Mouse (Mus musculus): ENCODE data around the gene 1700012B09Rik. TPM values are rescaled to one million over a fixed set of nuclear protein-coding genes. Genes with fewer than 3 reads are reported as not detected.
A peak's percentile ranks its signal among the peaks of the same experiment; 100 is the strongest.

1700012B09Rik gene
- polyA plus RNA-seq, 1 experiment from 2014 or later: 3.2 TPM

DNA sequence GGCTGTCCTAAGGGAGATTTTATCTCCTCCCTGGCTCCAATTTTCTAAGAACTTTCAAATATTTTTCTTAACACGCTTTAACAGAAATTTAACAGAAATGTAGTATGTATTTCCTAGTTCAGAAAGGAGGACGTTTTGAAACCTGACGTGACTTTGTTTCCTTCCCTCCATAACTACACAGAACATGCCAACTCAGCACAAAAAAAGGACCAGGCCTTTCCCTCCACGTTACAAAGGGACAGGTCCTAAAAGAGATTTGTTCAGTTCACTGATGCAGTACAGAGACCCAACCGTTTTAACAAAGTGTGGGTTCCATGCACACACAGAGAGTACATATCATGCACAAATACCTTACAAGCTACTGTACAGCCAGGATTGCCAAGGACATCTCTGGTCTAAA, 49.2 kb downstream of the 1700012B09Rik start:
- Histone ChIP-seq H3K27me3 (replicated peaks; ENCODE audit: control insufficient read depth, insufficient read depth, low read length) (no peaks in the 10 kb centered on the region), H3K27ac (ENCODE audit: low read depth, low read length) (no peak overlapping the region), H3K4me3 (ENCODE audit: low read depth, low read length) (no peak overlapping the region), H3K4me1 (ENCODE audit: control insufficient read depth, insufficient read depth, low read length) (no peaks in the 10 kb centered on the region), H3K4me2 (ENCODE audit: low read length) (no peak overlapping the region), H3K36me3 (ENCODE audit: control insufficient read depth, insufficient read depth, low read length) (no peaks in the 10 kb centered on the region), H3K9me3 (replicated peaks; ENCODE audit: control insufficient read depth, low read length) (no peaks in the 10 kb centered on the region), H3K9ac (ENCODE audit: low read length) (no peak overlapping the region)
- ATAC-seq: no peak
- WGBS: 81% methylated on average over 5 of the region's 5 CpGs
- no peak for DNase-seq (ENCODE audit: low spot score)

- Histone ChIP-seq H3K27me3 (replicated peaks; ENCODE audit: control insufficient read depth, insufficient read depth, low read length) (no peaks in the 10 kb centered on the region), H3K4me1 (ENCODE audit: control insufficient read depth, insufficient read depth, low read length) (no peaks in the 10 kb centered on the region), H3K27ac (ENCODE audit: low read depth, low read length) (no peak overlapping the region), H3K9ac (ENCODE audit: low read length) (no peak overlapping the region), H3K4me3 (ENCODE audit: low read depth, low read length) (no peak overlapping the region), H3K4me2 (ENCODE audit: low read length) (no peak overlapping the region), H3K36me3 (ENCODE audit: control insufficient read depth, insufficient read depth, low read length) (no peaks in the 10 kb centered on the region), H3K9me3 (replicated peaks; ENCODE audit: control insufficient read depth, low read length) (no peaks in the 10 kb centered on the region)
- WGBS: 11% methylated on average over 2 of the region's 2 CpGs
- no peak for DNase-seq (ENCODE audit: low spot score)
- ATAC-seq: no peak
Observed at GRCm38 (mm10) chr9:14720384-14720783, 50.4 kb downstream of the 1700012B09Rik start.

- H3K36me3 ChIP-seq (ENCODE audit: control insufficient read depth, insufficient read depth, low read length): no peaks in the 10 kb centered on the region
- no peak overlapping the region for H3K27ac ChIP-seq (ENCODE audit: low read depth, low read length)
- H3K4me1 ChIP-seq (ENCODE audit: control insufficient read depth, insufficient read depth, low read length): no peaks in the 10 kb centered on the region
- no peak overlapping the region for H3K4me3 ChIP-seq (ENCODE audit: low read depth, low read length)
- no peak for DNase-seq (ENCODE audit: low spot score)
- H3K9me3 ChIP-seq (replicated peaks; ENCODE audit: control insufficient read depth, low read length): no peaks in the 10 kb centered on the region
- H3K9ac ChIP-seq (ENCODE audit: low read length): no peak overlapping the region
- no peaks in the 10 kb centered on the region for H3K27me3 ChIP-seq (replicated peaks; ENCODE audit: control insufficient read depth, insufficient read depth, low read length)
- no peak for ATAC-seq
- no peak overlapping the region for H3K4me2 ChIP-seq (ENCODE audit: low read length)
Observed at GRCm38 (mm10) chr9:14718332-14718691, 52.5 kb downstream of the 1700012B09Rik start.

- H3K4me2 ChIP-seq (ENCODE audit: low read length): no peak overlapping the region
- ATAC-seq: no peak; the same call in 1 of the 2 replicates
- 61% methylated on average over 14 of the region's 14 CpGs for WGBS
Observed at GRCm38 (mm10) chr9:14717689-14718331, 53.0 kb downstream of the 1700012B09Rik start.

DNA sequence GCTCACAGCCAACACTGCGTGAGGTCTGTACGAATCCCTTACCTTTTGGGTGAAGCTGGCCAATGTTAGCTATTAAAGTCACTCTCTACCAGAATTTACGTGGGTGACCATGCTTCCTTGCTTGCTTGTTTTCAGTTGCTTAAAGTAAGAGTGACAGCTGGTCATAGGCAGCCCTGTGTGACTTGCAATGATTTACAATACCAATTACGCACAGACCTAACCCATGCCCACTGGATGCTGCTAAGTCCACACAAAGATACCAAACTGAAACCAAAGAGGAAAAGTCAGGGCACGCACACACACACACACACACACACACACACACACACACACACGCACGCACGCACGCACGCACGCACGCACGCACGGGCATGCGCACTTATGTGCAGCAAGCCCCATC, 55.6 kb downstream of the 1700012B09Rik start:
- 91% methylated on average over 15 of the region's 15 CpGs for WGBS
- no peak overlapping the region for H3K4me3 ChIP-seq (ENCODE audit: low read depth, low read length)

More at GRCm38 (mm10) chr9:14717689-14718331, 53.0 kb downstream of the 1700012B09Rik start:
- H3K9me3 ChIP-seq (replicated peaks; ENCODE audit: control insufficient read depth, low read length): no peaks in the 10 kb centered on the region
- no peaks in the 10 kb centered on the region for H3K36me3 ChIP-seq (ENCODE audit: control insufficient read depth, insufficient read depth, low read length)
- H3K9ac ChIP-seq (ENCODE audit: low read length): no peak overlapping the region
- DNase-seq (ENCODE audit: low spot score): peak; percentile 18
- H3K27ac ChIP-seq (ENCODE audit: low read depth, low read length): no peak overlapping the region
- no peaks in the 10 kb centered on the region for H3K27me3 ChIP-seq (replicated peaks; ENCODE audit: control insufficient read depth, insufficient read depth, low read length)
- H3K4me3 ChIP-seq (ENCODE audit: low read depth, low read length): no peak overlapping the region
- no peaks in the 10 kb centered on the region for H3K4me1 ChIP-seq (ENCODE audit: control insufficient read depth, insufficient read depth, low read length)

DNA sequence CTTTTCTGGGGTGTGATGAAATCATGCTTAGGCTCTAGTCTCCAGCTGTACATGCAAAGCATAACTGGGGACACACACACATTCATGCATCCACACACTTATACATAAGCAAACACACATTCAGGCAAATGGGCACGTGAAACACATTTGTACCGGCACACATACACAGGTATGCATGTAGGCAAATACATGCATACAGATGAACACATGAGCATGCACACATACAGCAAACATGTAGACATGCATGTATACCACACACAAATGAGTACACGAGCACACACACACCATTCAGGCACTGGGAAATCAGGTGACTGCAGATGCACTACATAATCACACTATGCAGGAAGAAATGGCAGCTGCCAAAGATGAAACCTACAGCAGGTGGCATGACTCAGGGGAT, 59.9 kb downstream of the 1700012B09Rik start:
- Histone ChIP-seq H3K9ac (ENCODE audit: low read length) (no peak overlapping the region), H3K4me1 (ENCODE audit: control insufficient read depth, insufficient read depth, low read length) (no peaks in the 10 kb centered on the region), H3K27me3 (replicated peaks; ENCODE audit: control insufficient read depth, insufficient read depth, low read length) (no peaks in the 10 kb centered on the region), H3K4me3 (ENCODE audit: low read depth, low read length) (no peak overlapping the region), H3K4me2 (ENCODE audit: low read length) (no peak overlapping the region), H3K36me3 (ENCODE audit: control insufficient read depth, insufficient read depth, low read length) (no peaks in the 10 kb centered on the region), H3K27ac (ENCODE audit: low read depth, low read length) (no peak overlapping the region), H3K9me3 (replicated peaks; ENCODE audit: control insufficient read depth, low read length) (no peaks in the 10 kb centered on the region)
- WGBS: 96% methylated on average over 3 of the region's 3 CpGs
- DNase-seq (ENCODE audit: low spot score) (no peak), ATAC-seq (no peak)

More for the DNA sequence above, 55.6 kb downstream of the 1700012B09Rik start:
- no peak for DNase-seq (ENCODE audit: low spot score)
- no peaks in the 10 kb centered on the region for H3K36me3 ChIP-seq (ENCODE audit: control insufficient read depth, insufficient read depth, low read length)
- H3K27ac ChIP-seq (ENCODE audit: low read depth, low read length): no peak overlapping the region
- no peaks in the 10 kb centered on the region for H3K9me3 ChIP-seq (replicated peaks; ENCODE audit: control insufficient read depth, low read length)
- no peak overlapping the region for H3K4me2 ChIP-seq (ENCODE audit: low read length)
- H3K4me1 ChIP-seq (ENCODE audit: control insufficient read depth, insufficient read depth, low read length): no peaks in the 10 kb centered on the region
- H3K27me3 ChIP-seq (replicated peaks; ENCODE audit: control insufficient read depth, insufficient read depth, low read length): no peaks in the 10 kb centered on the region
- no peak for ATAC-seq
- H3K9ac ChIP-seq (ENCODE audit: low read length): no peak overlapping the region

Other genes starting within 250 kb of the 1700012B09Rik start
- 9.9 and 10.9 TPM in 2 replicates for gene Amotl1, start 126.0 kb downstream of the 1700012B09Rik start, polyA plus RNA-seq (2014; fragmentation: Nextera tagmentation; extraction: Ambion mirVana)
- 0.10 and 0.17 TPM in 2 replicates for gene Piwil4, start 30.3 kb downstream of the 1700012B09Rik start, polyA plus RNA-seq (2014; fragmentation: Nextera tagmentation; extraction: Ambion mirVana)
- 0.36 and 0.58 TPM in 2 replicates for gene Fut4, start 18.6 kb downstream of the 1700012B09Rik start, polyA plus RNA-seq (2014; fragmentation: Nextera tagmentation; extraction: Ambion mirVana)
- 12.3 and 14.1 TPM in 2 replicates for gene Mre11a, start 13.6 kb upstream of the 1700012B09Rik start, polyA plus RNA-seq (2014; fragmentation: Nextera tagmentation; extraction: Ambion mirVana)
- 47.6 and 48.6 TPM in 2 replicates for gene Ankrd49, start 13.8 kb upstream of the 1700012B09Rik start, polyA plus RNA-seq (2014; fragmentation: Nextera tagmentation; extraction: Ambion mirVana)
- 0.72 and 1.7 TPM in 2 replicates for gene Gpr83, start 89.2 kb upstream of the 1700012B09Rik start, polyA plus RNA-seq (2014; fragmentation: Nextera tagmentation; extraction: Ambion mirVana)
- not detected in 2 replicates for gene Izumo1r, start 132.9 kb upstream of the 1700012B09Rik start, polyA plus RNA-seq (2014; fragmentation: Nextera tagmentation; extraction: Ambion mirVana)